Mouse (Mus musculus) bone marrow, adult 2 months (tissue): ENCODE data around the gene Antxr1.

Source experiments
- CTCF ChIP-seq: fragments of 200-500 bp; IDR thresholded peaks from 2 replicates; pipeline ENCODE4 v1.5.1; 2011; ENCODE audit warnings: low read length, control low read depth; ENCODE audit not compliant: control insufficient read depth, insufficient read depth
- POLR2A ChIP-seq: fragments of 200-500 bp; IDR thresholded peaks from 2 replicates; pipeline ENCODE4 v1.6.1; 2011; ENCODE audit warnings: low read depth, mild to moderate bottlenecking, control low read depth, low read length, borderline replicate concordance; ENCODE audit not compliant: control insufficient read depth

- TF ChIP-seq CTCF (no peak), POLR2A (no peak)
Measured at GRCm38 (mm10) chr6:87273791-87274190, 61.8 kb downstream of the Antxr1 start.
